Mouse (Mus musculus): ENCODE results near the gene Nav2. TPM values are rescaled to one million over a fixed set of nuclear protein-coding genes. Genes with fewer than 3 reads are reported as not detected.

Gene Nav2
- total and polyA plus RNA-seq, 3 experiments: under 0.01 TPM; not detected in 2

DNA sequence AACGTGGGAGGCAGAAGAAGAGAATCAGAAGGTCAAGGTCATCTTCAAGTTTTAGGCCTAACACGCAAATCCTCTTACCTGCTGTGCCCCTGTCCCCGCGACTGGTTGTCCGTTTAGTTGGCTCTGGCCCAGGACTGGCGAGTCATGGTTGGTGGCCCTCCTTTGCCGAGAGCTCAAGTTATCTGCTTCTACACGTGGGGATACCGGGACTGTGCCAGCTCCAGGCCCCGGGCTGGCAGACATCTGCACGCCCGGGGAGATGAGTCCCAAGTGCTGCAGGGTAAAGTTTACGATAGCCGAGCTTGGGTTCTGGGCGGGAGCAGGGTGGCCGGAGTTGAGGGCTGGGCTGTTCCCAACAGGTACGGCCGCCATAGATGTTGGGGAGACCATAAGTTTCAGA is 40.9 kb upstream of the Nav2 start:
- H3K27me3 ChIP-seq (replicated peaks): no peaks in the 10 kb centered on the region
- H3K4me3 ChIP-seq (replicated peaks in 1 of 3; ENCODE audit: low read depth in 2 of 3, low read length in 2 of 3, poor library complexity in 1 of 3): no peak overlapping the region
- no peak for DNase-seq (ENCODE audit: extremely low read depth)
- H3K79me2 ChIP-seq (replicated peaks; ENCODE audit: control insufficient read depth, extremely low read depth, insufficient read depth, poor library complexity, severe bottlenecking): no peaks in the 10 kb centered on the region
- H3K9me3 ChIP-seq (replicated peaks; ENCODE audit: low read length): no peaks in the 10 kb centered on the region
- no peak overlapping the region for H3K9ac ChIP-seq (ENCODE audit: insufficient read depth, low read depth)
- H3K36me3 ChIP-seq (replicated peaks in 1 of 2; ENCODE audit: control insufficient read depth in 1 of 2, insufficient read depth in 1 of 2, low read length in 1 of 2): peaks cover 49 to 85% of the 10 kb centered on the region in 2 experiments
- no peak overlapping the region for H3K4me2 ChIP-seq (ENCODE audit: insufficient read depth, low read depth, poor library complexity, severe bottlenecking)
- in situ Hi-C loops (cut with MboI; ENCODE audit: low pct_ligation_motif_present, low pct_unique_long_range_greater_than_20kb, low sequenced_read_pairs) (no loop called here), dilution Hi-C loops (cut with MboI; ENCODE audit: extremely low pct_ligation_motif_present, extremely low pct_unique_long_range_greater_than_20kb, low sequenced_read_pairs) (no loop called here)
- H3K27ac ChIP-seq (ENCODE audit: insufficient read depth, low read depth): no peak overlapping the region
- H3K4me1 ChIP-seq (ENCODE audit: control insufficient read depth in 1 of 2, insufficient read depth in 2 of 2): peaks cover 0 to 13% of the 10 kb centered on the region in 2 experiments; a peak in 1 of 4 replicates
- no peak for TF ChIP-seq JUND (conservative IDR thresholded peaks at IDR 0.05; ENCODE audit: low read depth, low read length)
- no peak for TF ChIP-seq IRF4 (IDR thresholded peaks at IDR 0.05; ENCODE audit: low read depth, low read length)
- no peak for TF ChIP-seq ZKSCAN1 (IDR thresholded peaks at IDR 0.05; ENCODE audit: borderline replicate concordance, low read depth, low read length)
- no peak for TF ChIP-seq E2F4 (IDR thresholded peaks at IDR 0.05; ENCODE audit: insufficient replicate concordance, low read depth, low read length)
- TF ChIP-seq NELFE (IDR thresholded peaks at IDR 0.05; ENCODE audit: low read depth, low read length): no peak
- no peak for TF ChIP-seq ZC3H11A (IDR thresholded peaks at IDR 0.05; ENCODE audit: low read depth, low read length)
- no peak for TF ChIP-seq RCOR1 (conservative IDR thresholded peaks at IDR 0.05; ENCODE audit: low read depth, low read length)
- TF ChIP-seq POLR2AphosphoS2 (IDR thresholded peaks at IDR 0.05; ENCODE audit: low read depth, low read length): no peak
- no peak for TF ChIP-seq TCF12 (IDR thresholded peaks at IDR 0.05; ENCODE audit: low read depth, low read length)
- TF ChIP-seq ELF1 (IDR thresholded peaks at IDR 0.05; ENCODE audit: low read depth, low read length): no peak

DNA sequence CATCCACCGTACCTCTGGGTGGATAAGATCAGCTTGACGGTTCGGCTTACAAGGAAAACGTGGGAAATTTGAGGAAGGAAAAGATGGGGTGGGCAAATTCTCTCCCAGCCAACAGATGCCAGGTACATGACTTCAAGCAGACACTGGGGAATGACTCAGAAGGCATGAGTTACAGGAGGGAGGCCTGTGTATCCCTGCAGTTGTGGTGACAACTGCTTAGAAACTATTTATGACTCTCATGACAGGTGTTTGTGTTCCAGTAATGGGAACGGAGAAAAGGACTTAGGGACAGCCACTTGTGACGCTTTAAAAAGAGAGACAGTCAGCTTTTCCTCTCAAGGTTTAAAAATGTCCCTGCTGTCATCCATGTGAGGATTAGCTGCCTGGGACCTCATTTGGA is 38.4 kb upstream of the Nav2 start:
- no peak for DNase-seq (ENCODE audit: extremely low read depth)
- H3K4me1 ChIP-seq (ENCODE audit: control insufficient read depth in 1 of 2, insufficient read depth in 2 of 2): peaks cover 0 to 5% of the 10 kb centered on the region in 2 experiments; a peak in 1 of 4 replicates
- no peak for TF ChIP-seq BHLHE40 (IDR thresholded peaks at IDR 0.05; ENCODE audit: low read depth, low read length)
- no peak overlapping the region for H3K9ac ChIP-seq (ENCODE audit: insufficient read depth, low read depth)
- H3K79me2 ChIP-seq (replicated peaks; ENCODE audit: control insufficient read depth, extremely low read depth, insufficient read depth, poor library complexity, severe bottlenecking): no peaks in the 10 kb centered on the region
- dilution Hi-C loops (cut with MboI; ENCODE audit: extremely low pct_ligation_motif_present, extremely low pct_unique_long_range_greater_than_20kb, low sequenced_read_pairs) (no loop called here), in situ Hi-C loops (cut with MboI; ENCODE audit: low pct_ligation_motif_present, low pct_unique_long_range_greater_than_20kb, low sequenced_read_pairs) (no loop called here)
- H3K9me3 ChIP-seq (replicated peaks; ENCODE audit: low read length): no peaks in the 10 kb centered on the region
- no peak overlapping the region for H3K27ac ChIP-seq (ENCODE audit: insufficient read depth, low read depth)
- peaks cover 62 to 95% of the 10 kb centered on the region in 2 experiments for H3K36me3 ChIP-seq (replicated peaks in 1 of 2; ENCODE audit: control insufficient read depth in 1 of 2, insufficient read depth in 1 of 2, low read length in 1 of 2)
- H3K4me2 ChIP-seq (ENCODE audit: insufficient read depth, low read depth, poor library complexity, severe bottlenecking): no peak overlapping the region
- no peak overlapping the region for H3K4me3 ChIP-seq (replicated peaks in 1 of 3; ENCODE audit: low read depth in 2 of 3, low read length in 2 of 3, poor library complexity in 1 of 3)
- H3K27me3 ChIP-seq (replicated peaks): no peaks in the 10 kb centered on the region

- Histone ChIP-seq H3K4me1 (ENCODE audit: control insufficient read depth in 1 of 2, insufficient read depth in 2 of 2) (no peaks in the 10 kb centered on the region; a peak in 1 of 4 replicates), H3K4me3 (replicated peaks in 1 of 3; ENCODE audit: low read depth in 2 of 3, low read length in 2 of 3, poor library complexity in 1 of 3) (no peak overlapping the region), H3K27me3 (replicated peaks) (no peaks in the 10 kb centered on the region), H3K79me2 (replicated peaks; ENCODE audit: control insufficient read depth, extremely low read depth, insufficient read depth, poor library complexity, severe bottlenecking) (no peaks in the 10 kb centered on the region), H3K27ac (ENCODE audit: insufficient read depth, low read depth) (no peak overlapping the region), H3K4me2 (ENCODE audit: insufficient read depth, low read depth, poor library complexity, severe bottlenecking) (no peak overlapping the region), H3K9ac (ENCODE audit: insufficient read depth, low read depth) (no peak overlapping the region), H3K36me3 (replicated peaks in 1 of 2; ENCODE audit: control insufficient read depth in 1 of 2, insufficient read depth in 1 of 2, low read length in 1 of 2) (peaks cover 64 to 95% of the 10 kb centered on the region in 2 experiments), H3K9me3 (replicated peaks; ENCODE audit: low read length) (no peaks in the 10 kb centered on the region)
- dilution Hi-C loops (cut with MboI; ENCODE audit: extremely low pct_ligation_motif_present, extremely low pct_unique_long_range_greater_than_20kb, low sequenced_read_pairs): no loop called here
- TF ChIP-seq JUN (IDR thresholded peaks at IDR 0.05; ENCODE audit: insufficient read depth, low read depth, low read length) (no peak), BHLHE40 (IDR thresholded peaks at IDR 0.05; ENCODE audit: low read depth, low read length) (no peak), USF2 (conservative IDR thresholded peaks at IDR 0.05; ENCODE audit: low read depth, low read length) (no peak), POLR2AphosphoS2 (IDR thresholded peaks at IDR 0.05; ENCODE audit: low read depth, low read length) (no peak), NRF1 (IDR thresholded peaks at IDR 0.05; ENCODE audit: low read depth, low read length) (no peak), KAT2A (IDR thresholded peaks at IDR 0.05; ENCODE audit: insufficient replicate concordance, low read length) (no peak), CHD2 (IDR thresholded peaks at IDR 0.05; ENCODE audit: low read length) (no peak)
- no peak for DNase-seq (ENCODE audit: extremely low read depth)
- in situ Hi-C loops (cut with MboI; ENCODE audit: low pct_ligation_motif_present, low pct_unique_long_range_greater_than_20kb, low sequenced_read_pairs): no loop called here
These were observed 37.8 kb upstream of the Nav2 start for GRCm38 (mm10) chr7:48870579-48871180.
